Mouse (Mus musculus) CH12.LX (cell line): ENCODE measurements around the gene Psmd12. TPM values are rescaled to one million over a fixed set of nuclear protein-coding genes. Genes with fewer than 3 reads are reported as not detected.

Experiments
- DNase-seq: peaks from one replicate; pipeline ENCODE4 v3.0.0-alpha.2; 2013; ENCODE audit errors: extremely low read depth
- H3K27ac ChIP-seq: 2 replicates; pipeline ENCODE4 v1.5.1; 2012; ENCODE audit warnings: low read depth, mild to moderate bottlenecking, control low read depth, moderate library complexity; ENCODE audit not compliant: insufficient read depth
- H3K27me3 ChIP-seq: replicated peaks from 2 replicates; pipeline ENCODE3; 2012; ENCODE audit warnings: inconsistent platforms
- H3K36me3 ChIP-seq, 2 experiments: replicated peaks in 1 of 2; 2 replicates each; pipeline versions ENCODE3 to v1.6.1; 2012; ENCODE audit warnings: inconsistent platforms in 1 of 2, low read length in 1 of 2, mild to moderate bottlenecking in 1 of 2, mixed read lengths in 1 of 2, moderate library complexity in 1 of 2; ENCODE audit not compliant: control insufficient read depth in 1 of 2, insufficient read depth in 1 of 2
- H3K4me1 ChIP-seq, 2 experiments: 2 replicates each; pipeline ENCODE4 v1.6.1; 2012; ENCODE audit warnings: inconsistent platforms in 1 of 2, moderate library complexity in 1 of 2; ENCODE audit not compliant: insufficient read depth in 2 of 2, control insufficient read depth in 1 of 2
- H3K4me2 ChIP-seq: 2 replicates; pipeline ENCODE4 v1.6.1; 2012; ENCODE audit warnings: low read depth, mild to moderate bottlenecking, control low read depth; ENCODE audit not compliant: poor library complexity, insufficient read depth, severe bottlenecking
- H3K4me3 ChIP-seq, 3 experiments: fragments of 150-350 bp in 1 of 3; sonication (generic) in 1 of 3; replicated peaks in 1 of 3; 2 replicates each; pipeline versions ENCODE3 to v1.5.1; 2011 to 2012; ENCODE audit warnings: low read depth in 2 of 3, low read length in 2 of 3, mild to moderate bottlenecking in 2 of 3, moderate library complexity in 2 of 3, control low read depth in 1 of 3, improper control_type of control experiment in 1 of 3, inconsistent platforms in 1 of 3, mixed read lengths in 1 of 3; ENCODE audit not compliant: poor library complexity in 1 of 3
- H3K79me2 ChIP-seq: replicated peaks from 2 replicates; pipeline ENCODE4 v1.6.1; 2012; ENCODE audit warnings: mild to moderate bottlenecking, moderate library complexity; ENCODE audit not compliant: control insufficient read depth, poor library complexity, insufficient read depth, severe bottlenecking; ENCODE audit errors: extremely low read depth
- H3K9ac ChIP-seq: 2 replicates; pipeline ENCODE4 v1.6.1; 2012; ENCODE audit warnings: low read depth, mild to moderate bottlenecking, control low read depth, moderate library complexity; ENCODE audit not compliant: insufficient read depth
- H3K9me3 ChIP-seq: replicated peaks from 2 replicates; pipeline ENCODE3; 2012; ENCODE audit warnings: low read length, inconsistent platforms, mixed read lengths
- BHLHE40 ChIP-seq: IDR thresholded peaks from 2 replicates; pipeline ENCODE4 v1.6.1; 2011; ENCODE audit warnings: mild to moderate bottlenecking, low read depth, low read length, improper control_type of control experiment
- CHD1 ChIP-seq: IDR thresholded peaks from 2 replicates; pipeline ENCODE4 v1.6.1; 2012; ENCODE audit warnings: low read depth, low read length, improper control_type of control experiment, inconsistent platforms
- ETS1 ChIP-seq: conservative IDR thresholded peaks from 2 replicates; pipeline ENCODE4 v1.6.1; 2012; ENCODE audit warnings: low read depth, mild to moderate bottlenecking, inconsistent platforms, low read length, improper control_type of control experiment, moderate library complexity
- GABPA ChIP-seq: IDR thresholded peaks from 2 replicates; pipeline ENCODE4 v1.6.1; 2012; ENCODE audit warnings: low read depth, low read length, improper control_type of control experiment, inconsistent platforms; ENCODE audit not compliant: insufficient replicate concordance
- HCFC1 ChIP-seq: IDR thresholded peaks from 2 replicates; pipeline ENCODE4 v1.6.1; 2012; ENCODE audit warnings: low read depth, mild to moderate bottlenecking, inconsistent platforms, low read length, improper control_type of control experiment
- JUN ChIP-seq: IDR thresholded peaks from 2 replicates; pipeline ENCODE4 v1.6.1; 2011; ENCODE audit warnings: low read depth, mild to moderate bottlenecking, low read length, improper control_type of control experiment, moderate library complexity; ENCODE audit not compliant: insufficient read depth
- JUND ChIP-seq: conservative IDR thresholded peaks from 2 replicates; pipeline ENCODE4 v1.6.1; 2011; ENCODE audit warnings: low read depth, low read length, improper control_type of control experiment
- MEF2A ChIP-seq: IDR thresholded peaks from 2 replicates; pipeline ENCODE4 v1.6.1; 2014; ENCODE audit warnings: low read depth, mild to moderate bottlenecking, inconsistent platforms, low read length, improper control_type of control experiment, borderline replicate concordance
- MXI1 ChIP-seq: IDR thresholded peaks from 2 replicates; pipeline ENCODE4 v1.6.1; 2011; ENCODE audit warnings: mild to moderate bottlenecking, low read depth, low read length, improper control_type of control experiment
- MYC ChIP-seq: IDR thresholded peaks from 2 replicates; pipeline ENCODE4 v1.6.1; 2011; ENCODE audit warnings: low read depth, mild to moderate bottlenecking, improper control_type of control experiment, low read length
- NELFE ChIP-seq: IDR thresholded peaks from 2 replicates; pipeline ENCODE4 v1.6.1; 2011; ENCODE audit warnings: low read depth, low read length, improper control_type of control experiment
- RCOR1 ChIP-seq: conservative IDR thresholded peaks from 2 replicates; pipeline ENCODE4 v1.6.1; 2012; ENCODE audit warnings: low read depth, mild to moderate bottlenecking, inconsistent platforms, low read length, improper control_type of control experiment
- USF1 ChIP-seq: IDR thresholded peaks from 2 replicates; pipeline ENCODE4 v1.6.1; 2014; ENCODE audit warnings: low read depth, mild to moderate bottlenecking, inconsistent platforms, low read length, improper control_type of control experiment
- ZNF384 ChIP-seq: IDR thresholded peaks from 2 replicates; pipeline ENCODE4 v1.6.1; 2012; ENCODE audit warnings: low read depth, low read length, improper control_type of control experiment, inconsistent platforms
- dilution Hi-C: fragments of 300-500 bp; cut with MboI; formaldehyde crosslinking; loops from 2 replicates; pipeline ENCODE4 v1.14.3; 2020; ENCODE audit warnings: low sequenced_read_pairs; ENCODE audit not compliant: extremely low pct_unique_long_range_greater_than_20kb, extremely low pct_ligation_motif_present
- in situ Hi-C: fragments of 300-500 bp; cut with MboI; formaldehyde crosslinking; loops from 3 replicates; pipeline ENCODE4 v1.14.3; 2019; ENCODE audit warnings: low sequenced_read_pairs, low pct_ligation_motif_present, low pct_unique_long_range_greater_than_20kb, mixed read lengths
- polyA plus RNA-seq: library from polyadenylated mRNA; unstranded; fragments of >175 nt; gene quantifications from 2 replicates; pipeline ENCODE4 v1.2.1, GENCODE M21; 2012; ENCODE audit warnings: low read depth; ENCODE audit not compliant: insufficient read length
- total RNA-seq, 2 experiments: library from RNA; depleted of rRNA; stranded (reverse); fragments of 300-350 nt in 1 of 2; fragments of >200 nt in 1 of 2; gene quantifications; 2 replicates each; pipeline ENCODE4 v1.2.3; 2012 to 2014

Gene Psmd12
- total and polyA plus RNA-seq, 3 experiments, result 108 to 257 (median 151) TPM

- no peak for TF ChIP-seq JUN
- TF ChIP-seq MEF2A, result no peak
- TF ChIP-seq RCOR1, result no peak
- Histone ChIP-seq H3K36me3 (no peaks in the 10 kb centered on the region), H3K9ac (no peak overlapping the region), H3K27ac (no peak overlapping the region), H3K79me2 (no peaks in the 10 kb centered on the region), H3K4me2 (no peak overlapping the region), H3K4me1 (peaks cover 11 to 71% of the 10 kb centered on the region in 2 experiments), H3K9me3 (no peaks in the 10 kb centered on the region), H3K27me3 (no peaks in the 10 kb centered on the region), H3K4me3 (no peak overlapping the region)
- dilution Hi-C loops (no loop called here), in situ Hi-C loops (no loop called here)
- no peak for DNase-seq
These were observed 31.4 kb upstream of the Psmd12 start for GRCm38 (mm10) chr11:107447915-107448314.

DNA sequence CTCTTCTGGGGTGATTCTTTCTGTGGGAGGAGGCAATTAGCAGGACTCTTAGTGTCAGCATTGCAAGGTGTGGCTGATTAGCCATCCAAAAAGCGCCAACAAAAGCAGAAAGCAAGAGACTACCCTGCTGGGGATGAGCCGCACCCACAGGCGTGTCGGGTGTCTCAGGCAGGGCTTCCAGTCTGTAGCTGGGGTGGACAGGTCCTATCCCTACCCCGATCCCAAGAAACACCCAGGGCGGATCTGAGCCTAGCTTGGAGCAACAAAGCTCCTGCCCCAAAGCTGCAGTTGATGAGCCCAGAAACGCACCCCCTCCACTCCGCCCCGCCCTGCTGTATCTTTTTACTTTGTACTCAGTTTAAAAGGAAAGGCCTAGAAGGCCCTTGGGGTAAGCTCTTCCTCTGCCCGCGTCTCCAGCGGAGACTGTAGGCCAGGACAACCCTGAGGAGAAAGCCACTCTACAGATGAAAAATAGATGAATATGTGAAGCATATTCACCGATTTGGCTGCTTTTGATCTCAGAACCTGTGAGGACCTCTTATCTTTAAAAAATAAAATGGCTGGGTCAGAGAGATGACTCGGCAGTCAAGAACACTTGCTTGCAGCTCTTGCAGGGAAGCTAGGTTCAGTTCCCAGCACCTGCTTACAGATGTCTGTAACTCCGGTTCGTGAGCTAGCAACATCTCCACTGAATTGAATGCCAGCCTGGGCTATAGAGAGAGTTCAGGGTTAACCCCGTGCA, 29.9 kb upstream of the Psmd12 start:
- no peak for TF ChIP-seq MXI1
- TF ChIP-seq JUND, result no peak
- TF ChIP-seq JUN, result no peak
- TF ChIP-seq HCFC1, result no peak
- no peak for TF ChIP-seq ETS1
- TF ChIP-seq BHLHE40, result no peak
- no peak for TF ChIP-seq GABPA
- no peak for TF ChIP-seq ZNF384
- no peak for TF ChIP-seq USF1
- TF ChIP-seq NELFE, result no peak
- no peak for TF ChIP-seq MYC
- no peak for TF ChIP-seq CHD1
- TF ChIP-seq, all 38 proteins: peak for 0
- Histone ChIP-seq H3K9me3 (no peaks in the 10 kb centered on the region), H3K4me2 (no peak overlapping the region), H3K27ac (no peak overlapping the region), H3K9ac (no peak overlapping the region), H3K27me3 (no peaks in the 10 kb centered on the region), H3K4me3 (no peak overlapping the region), H3K4me1 (peaks cover 8 to 59% of the 10 kb centered on the region in 2 experiments), H3K36me3 (peaks cover 0 to 3% of the 10 kb centered on the region in 2 experiments), H3K79me2 (no peaks in the 10 kb centered on the region)
- in situ Hi-C loops, result no loop called here
- DNase-seq, result no peak
- dilution Hi-C loops, result no loop called here
